Mouse (Mus musculus): ENCODE measurements around the gene Tbata. TPM values are rescaled to one million over a fixed set of nuclear protein-coding genes. Genes with fewer than 3 reads are reported as not detected.

Tbata gene
- polyA plus RNA-seq, 1 experiment, result 0.23 TPM

DNA sequence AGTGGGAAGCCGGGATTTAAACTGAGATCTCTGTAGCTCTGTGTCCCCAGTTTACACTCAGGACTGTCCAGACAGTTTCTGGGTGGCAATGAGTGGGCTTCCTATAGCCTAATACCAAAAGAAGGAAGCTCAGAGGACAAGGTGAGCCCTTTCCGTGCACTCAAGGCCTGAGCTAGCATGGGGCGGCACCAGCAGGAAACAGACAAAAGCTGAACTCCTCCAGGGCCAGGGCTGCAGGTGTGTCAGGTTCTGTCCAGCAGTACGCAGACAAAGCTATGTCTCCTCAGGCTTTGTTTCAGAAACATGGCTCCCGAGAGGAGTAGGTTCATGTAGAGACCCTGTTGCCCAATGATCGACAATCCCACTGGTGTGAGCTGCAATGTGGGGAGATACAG is 65.6 kb downstream of the Tbata start:
- no peak for DNase-seq (ENCODE audit: low read depth)

More for the DNA sequence above, 65.6 kb downstream of the Tbata start:
- TF ChIP-seq POLR2A (IDR thresholded peaks at IDR 0.05; ENCODE audit: borderline replicate concordance, extremely low read depth, insufficient read depth, insufficient read length, poor library complexity, severe bottlenecking) (no peak), CTCF (IDR thresholded peaks at IDR 0.05; ENCODE audit: borderline replicate concordance, extremely low read depth, insufficient read depth, insufficient read length) (no peak)

Other genes with a start within 250 kb of the Tbata start
- gene Pcbd1, start 82.6 kb upstream of the Tbata start, polyA plus RNA-seq (2012; rRNA removed), result 16.6 and 19.5 TPM in 2 replicates
- 67.9 and 70.4 TPM in 2 replicates for gene Sgpl1, start 24.3 kb upstream of the Tbata start, polyA plus RNA-seq (2012; rRNA removed)
- gene Adamts14, start 101.5 kb downstream of the Tbata start, polyA plus RNA-seq (2012; rRNA removed), result 0.44 and 1.3 TPM in 2 replicates
- gene Prf1, start 125.9 kb downstream of the Tbata start, polyA plus RNA-seq (2012; rRNA removed), result 0.04 TPM in 1 of 2 replicates, not detected in the other
- gene Pald1, start 211.6 kb downstream of the Tbata start, polyA plus RNA-seq (2012; rRNA removed), result 23.3 and 28.6 TPM in 2 replicates
- gene Nodal, start 246.0 kb downstream of the Tbata start, polyA plus RNA-seq (2012; rRNA removed), result 0.09 and 0.12 TPM in 2 replicates

Measured in brain, embryonic 14.5 days (tissue).